Mouse (Mus musculus) heart, embryonic 14.5 days (tissue): ENCODE results near the gene Serping1. TPM values are rescaled to one million over a fixed set of nuclear protein-coding genes. Genes with fewer than 3 reads are reported as not detected.
"Not testable (repeated sequence)": the region's sequence is repeated elsewhere in the genome, so short reads cannot be mapped to it uniquely, and the experiment has no call there.

Experiments
- ATAC-seq: fragments of 200-750 bp; cut with Nextera tagmentation; 2 replicates; pipeline ENCODE4 v1.8.0; 2017; ENCODE audit warnings: low read depth, moderate TSS enrichment; ENCODE audit not compliant: insufficient number of reproducible peaks, insufficient read depth, low FRiP score
- H3K27ac ChIP-seq, 2 experiments: fragments of 200-500 bp in 1 of 2; fragments of 300-500 bp in 1 of 2; sonication (generic) in 1 of 2; replicated peaks in 1 of 2; 2 replicates each; pipeline ENCODE4 v1.5.1; 2012 to 2014; ENCODE audit warnings: low read depth in 2 of 2, low read length in 2 of 2, control low read depth in 1 of 2, mild to moderate bottlenecking in 1 of 2, mixed read lengths in 1 of 2; ENCODE audit not compliant: control insufficient read depth in 1 of 2, insufficient read depth in 1 of 2
- H3K27me3 ChIP-seq: fragments of 300-500 bp; sonication (generic); 2 replicates; pipeline ENCODE4 v1.6.1; 2014; ENCODE audit warnings: mild to moderate bottlenecking, low read length, control low read depth; ENCODE audit not compliant: control insufficient read depth, insufficient read depth
- H3K36me3 ChIP-seq: fragments of 300-500 bp; sonication (generic); 2 replicates; pipeline ENCODE4 v1.6.1; 2014; ENCODE audit warnings: mild to moderate bottlenecking, control low read depth, low read length, mixed read lengths; ENCODE audit not compliant: control insufficient read depth, insufficient read depth
- H3K4me1 ChIP-seq, 2 experiments: fragments of 200-500 bp in 1 of 2; fragments of 300-500 bp in 1 of 2; sonication (generic) in 1 of 2; 2 replicates each; pipeline ENCODE4 v1.6.1; 2012 to 2014; ENCODE audit warnings: low read length in 2 of 2, control low read depth in 1 of 2, mixed read lengths in 1 of 2; ENCODE audit not compliant: control insufficient read depth in 2 of 2, insufficient read depth in 2 of 2
- H3K4me2 ChIP-seq: fragments of 300-500 bp; sonication (generic); 2 replicates; pipeline ENCODE4 v1.6.1; 2014; ENCODE audit warnings: mild to moderate bottlenecking, low read length
- H3K4me3 ChIP-seq, 2 experiments: fragments of 200-500 bp in 1 of 2; fragments of 300-500 bp in 1 of 2; sonication (generic) in 1 of 2; 2 replicates each; pipeline ENCODE4 v1.5.1; 2012 to 2014; ENCODE audit warnings: low read length in 2 of 2, mild to moderate bottlenecking in 2 of 2, control low read depth in 1 of 2, low read depth in 1 of 2, moderate library complexity in 1 of 2; ENCODE audit not compliant: control insufficient read depth in 1 of 2, insufficient read depth in 1 of 2
- H3K9ac ChIP-seq: fragments of 300-500 bp; sonication (generic); 2 replicates; pipeline ENCODE4 v1.6.1; 2014; ENCODE audit warnings: mild to moderate bottlenecking, low read length
- H3K9me3 ChIP-seq: fragments of 300-500 bp; sonication (generic); 2 replicates; pipeline ENCODE4 v1.6.1; 2016; ENCODE audit warnings: low read length, control low read depth; ENCODE audit not compliant: control insufficient read depth
- WGBS: fragments of 180-500 bp; shearing (Covaris S2); extraction: QIAGEN DNeasy Blood & Tissue Kit; methylation state at CpG from one replicate; pipeline ENCODE4 v1.1.7; 2014; 5-methylcytosine and 5-hydroxymethylcytosine counted together
- polyA plus RNA-seq: library from polyadenylated mRNA; unstranded; fragments of >200 nt; fragmentation: Nextera tagmentation; extraction: Ambion mirVana; gene quantifications from 2 replicates; pipeline ENCODE4 v1.2.1, GENCODE M21; 2014

Gene Serping1
- polyA plus RNA-seq, 1 experiment from 2014 or later = 46.6 TPM

DNA sequence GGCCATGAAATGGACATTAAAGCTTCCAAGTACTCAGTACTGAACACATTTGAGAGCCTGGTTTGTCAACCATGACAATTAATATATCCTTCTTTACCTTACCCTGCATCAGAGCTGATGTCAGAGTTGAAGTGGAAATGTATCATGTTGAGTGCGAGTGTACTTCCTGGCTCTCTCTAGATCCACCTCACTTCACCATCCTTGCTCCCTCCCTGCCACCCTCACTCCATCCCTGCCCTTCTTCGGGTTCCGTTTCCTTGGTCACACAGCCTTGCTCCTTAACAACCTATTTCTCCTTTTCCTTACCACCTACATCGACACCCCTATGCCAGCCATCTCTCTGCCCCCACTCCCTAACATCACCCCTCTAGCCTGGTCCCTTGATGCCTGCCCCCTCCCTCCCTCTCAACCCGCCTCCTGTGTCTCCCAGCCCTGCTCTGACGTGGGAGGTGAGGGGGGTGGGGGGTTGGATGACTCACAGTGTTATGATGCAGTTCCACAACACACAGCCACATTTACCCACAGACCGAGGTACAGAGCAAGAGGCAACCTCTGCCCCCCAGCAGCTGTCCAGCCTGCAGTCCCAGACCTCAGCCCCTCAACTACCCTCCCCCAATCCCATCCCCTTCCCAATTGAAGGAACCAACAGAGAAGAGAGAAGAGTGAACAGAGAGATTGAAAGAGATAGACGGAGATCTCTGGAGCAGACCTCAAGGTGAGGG is 41.5 kb downstream of the Serping1 start, which contains the start of gene Ypel4:
TSS of gene Ypel4 (plus strand) at position 480 of the 722 bp plus-strand sequence.
- Histone ChIP-seq H3K9me3 (no peaks in the 10 kb centered on the region), H3K27ac (no peak within 1 kb of the TSS), H3K27me3 (no peaks in the 10 kb centered on the region), H3K9ac (peak within 1 kb of the TSS; percentile 69), H3K4me2 (peak within 1 kb of the TSS; percentile 73), H3K36me3 (no peaks in the 10 kb centered on the region), H3K4me1 (peaks cover 31 to 40% of the 10 kb centered on the region in 2 experiments), H3K4me3 (peak within 1 kb of the TSS; percentile 47 to 53)
- ATAC-seq = peak; percentile 29; the same call in 1 of the 2 replicates
- WGBS = 5% methylated on average over 8 of the region's 8 CpGs

GRCm38 (mm10) chr2:84732394-84732793 is 42.9 kb downstream of the Serping1 start:
- no peak overlapping the region for H3K4me3 ChIP-seq
- peaks cover 21 to 29% of the 10 kb centered on the region in 2 experiments for H3K4me1 ChIP-seq
- no peak overlapping the region for H3K27ac ChIP-seq
- H3K9ac ChIP-seq = no peak overlapping the region
- no peaks in the 10 kb centered on the region for H3K36me3 ChIP-seq
- no peaks in the 10 kb centered on the region for H3K27me3 ChIP-seq
- no peak overlapping the region for H3K4me2 ChIP-seq
- WGBS = 53% methylated on average over 1 of the region's 1 CpGs
- no peaks in the 10 kb centered on the region for H3K9me3 ChIP-seq
- ATAC-seq = no peak

GRCm38 (mm10) chr2:84731206-84731605 is 44.0 kb downstream of the Serping1 start:
- no peaks in the 10 kb centered on the region for H3K27me3 ChIP-seq
- peaks cover 14 to 25% of the 10 kb centered on the region in 2 experiments for H3K4me1 ChIP-seq
- no peak overlapping the region for H3K4me2 ChIP-seq
- no peaks in the 10 kb centered on the region for H3K36me3 ChIP-seq
- H3K27ac ChIP-seq = no peak overlapping the region
- H3K9ac ChIP-seq = no peak overlapping the region
- no peaks in the 10 kb centered on the region for H3K9me3 ChIP-seq
- no peak overlapping the region for H3K4me3 ChIP-seq
- WGBS = 78% methylated on average over 3 of the region's 3 CpGs
- ATAC-seq = no peak

- peaks cover 28% of the 10 kb centered on the region for H3K36me3 ChIP-seq
- H3K4me1 ChIP-seq = peaks cover 2 to 17% of the 10 kb centered on the region in 2 experiments; a peak in 3 of 4 replicates
- H3K9me3 ChIP-seq, ATAC-seq, H3K9ac ChIP-seq, H3K4me2 ChIP-seq, H3K27ac ChIP-seq, H3K27me3 ChIP-seq, H3K4me3 ChIP-seq: not testable (repeated sequence)
- WGBS = 78% methylated on average over 5 of the region's 5 CpGs
Measured at GRCm38 (mm10) chr2:84728191-84728590, 47.1 kb downstream of the Serping1 start.

DNA sequence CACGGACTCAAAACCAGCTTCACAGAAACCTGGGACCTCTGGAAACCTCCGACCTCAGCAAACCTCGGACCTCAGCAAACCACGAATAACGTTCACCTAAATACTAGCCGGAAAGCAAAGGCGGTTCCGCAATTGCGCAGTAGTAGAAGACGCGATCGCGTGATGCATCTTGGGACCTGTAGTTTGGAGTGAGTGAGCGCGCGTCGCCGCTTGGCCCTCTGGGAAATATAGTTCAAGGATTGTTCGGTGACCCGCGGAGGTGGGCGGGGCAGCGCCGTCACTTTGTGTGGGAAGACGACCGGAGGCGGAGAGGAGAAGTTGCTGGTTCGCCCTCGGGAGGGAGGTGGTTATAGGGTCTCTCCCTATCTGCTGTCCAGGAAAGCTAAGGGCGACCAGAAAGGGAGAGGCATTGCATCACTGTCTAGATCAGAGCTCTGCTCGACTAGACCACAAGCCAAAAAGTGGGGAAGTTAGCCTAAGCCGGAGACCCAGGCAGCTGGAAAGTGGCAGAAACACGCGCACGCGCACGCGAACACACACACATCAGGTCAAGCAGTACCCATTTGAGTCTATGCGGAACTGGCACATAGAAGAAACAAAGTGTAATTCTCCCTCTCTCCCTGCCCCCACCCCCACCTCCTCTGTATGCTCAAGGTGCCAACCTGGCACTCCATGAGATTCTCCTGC is 47.9 kb downstream of the Serping1 start, which contains the start of gene Clp1:
TSS of gene Clp1 (minus strand) at position 179 of the 687 bp plus-strand sequence.
- Histone ChIP-seq H3K4me2 (peak within 1 kb of the TSS; percentile 96), H3K9me3 (no peaks in the 10 kb centered on the region), H3K27ac (peak within 1 kb of the TSS; percentile 86 to 90), H3K9ac (peak within 1 kb of the TSS; percentile 81), H3K36me3 (peaks cover 32% of the 10 kb centered on the region), H3K27me3 (no peaks in the 10 kb centered on the region), H3K4me1 (peaks cover 2 to 17% of the 10 kb centered on the region in 2 experiments; a peak in 3 of 4 replicates), H3K4me3 (peak within 1 kb of the TSS; percentile 66 to 71)
- under 1% methylated on average over 39 of the region's 39 CpGs for WGBS
- ATAC-seq = peak; percentile 96

- Histone ChIP-seq H3K4me1 (peaks cover 2 to 17% of the 10 kb centered on the region in 2 experiments; a peak in 3 of 4 replicates), H3K36me3 (peaks cover 32% of the 10 kb centered on the region), H3K27me3 (no peaks in the 10 kb centered on the region), H3K27ac (peak overlapping the region in 1 of 2 experiments; percentile 90; a peak in 1 of 4 replicates), H3K4me2 (peak overlapping the region; percentile 96), H3K4me3 (peak overlapping the region; percentile 61 to 71), H3K9me3 (no peaks in the 10 kb centered on the region), H3K9ac (peak overlapping the region; percentile 81)
- 3% methylated on average over 9 of the region's 9 CpGs for WGBS
- ATAC-seq = no peak
Measured at GRCm38 (mm10) chr2:84726716-84727115, 48.5 kb downstream of the Serping1 start.

DNA sequence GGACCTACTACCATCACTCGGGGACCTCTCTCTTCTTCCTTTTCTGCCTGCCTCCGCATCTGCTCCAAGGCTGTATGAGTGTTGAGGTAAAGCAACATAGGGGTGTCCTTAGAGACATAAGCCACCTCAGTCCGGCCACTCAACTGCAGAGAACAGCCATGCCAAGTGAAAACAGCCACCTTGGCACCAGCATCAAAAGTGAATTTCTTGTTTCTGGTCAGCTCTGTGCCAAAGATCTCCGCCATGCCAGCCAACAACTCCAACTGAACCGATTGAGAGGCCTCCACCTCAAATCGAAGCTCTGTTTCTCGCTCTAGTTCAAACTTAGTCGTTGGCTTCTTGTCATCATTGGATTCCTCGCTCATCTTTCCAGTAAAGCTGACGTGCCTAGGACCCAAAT is 49.5 kb downstream of the Serping1 start:
- H3K4me1 ChIP-seq = peaks cover 2 to 17% of the 10 kb centered on the region in 2 experiments; a peak in 3 of 4 replicates
- no peak for ATAC-seq
- no peaks in the 10 kb centered on the region for H3K9me3 ChIP-seq
- H3K9ac ChIP-seq = no peak overlapping the region; the same call in 1 of the 2 replicates
- H3K4me2 ChIP-seq = no peak overlapping the region; the same call in 1 of the 2 replicates
- H3K36me3 ChIP-seq = peaks cover 32% of the 10 kb centered on the region
- H3K27me3 ChIP-seq = no peaks in the 10 kb centered on the region
- no peak overlapping the region for H3K27ac ChIP-seq
- 89% methylated on average over 10 of the region's 10 CpGs for WGBS
- H3K4me3 ChIP-seq = no peak overlapping the region
